Mouse (Mus musculus) stomach, embryonic 15.5 days (tissue): ENCODE data around the gene Ntm. TPM values are rescaled to one million over a fixed set of nuclear protein-coding genes. Genes with fewer than 3 reads are reported as not detected.

Experiments used
- ATAC-seq: fragments of 200-750 bp; cut with Nextera tagmentation; 2 replicates; pipeline ENCODE4 v1.8.0; 2017; ENCODE audit warnings: low read depth, moderate number of reproducible peaks, moderate TSS enrichment; ENCODE audit not compliant: insufficient read depth, low FRiP score
- H3K27ac ChIP-seq: fragments of 300-500 bp; sonication (generic); 2 replicates; pipeline ENCODE4 v1.5.1; 2015; ENCODE audit warnings: mild to moderate bottlenecking, inconsistent platforms
- H3K27me3 ChIP-seq: fragments of 300-500 bp; sonication (generic); replicated peaks from 2 replicates; pipeline ENCODE4 v1.6.1; 2015; ENCODE audit warnings: inconsistent platforms
- H3K36me3 ChIP-seq: fragments of 300-500 bp; sonication (generic); 2 replicates; pipeline ENCODE4 v1.6.1; 2015; ENCODE audit warnings: inconsistent platforms
- H3K4me1 ChIP-seq: fragments of 300-500 bp; sonication (generic); 2 replicates; pipeline ENCODE4 v1.6.1; 2015; ENCODE audit warnings: inconsistent platforms
- H3K4me2 ChIP-seq: fragments of 300-500 bp; sonication (generic); 2 replicates; pipeline ENCODE4 v1.6.1; 2015; ENCODE audit warnings: mild to moderate bottlenecking, inconsistent platforms
- H3K4me3 ChIP-seq: fragments of 300-500 bp; sonication (generic); replicated peaks from 2 replicates; pipeline ENCODE4 v1.5.1; 2015; ENCODE audit warnings: inconsistent platforms
- H3K9ac ChIP-seq: fragments of 300-500 bp; sonication (generic); 2 replicates; pipeline ENCODE4 v1.6.1; 2015; ENCODE audit warnings: inconsistent platforms
- H3K9me3 ChIP-seq: fragments of 300-500 bp; sonication (generic); 2 replicates; pipeline ENCODE4 v1.6.1; 2016; ENCODE audit warnings: inconsistent platforms
- WGBS: fragments of 180-500 bp; shearing (Covaris S2); methylation state at CpG from one replicate; pipeline ENCODE4 v1.1.7; 2015; 5-methylcytosine and 5-hydroxymethylcytosine counted together
- polyA plus RNA-seq: library from polyadenylated mRNA; unstranded; fragments of >200 nt; fragmentation: Nextera tagmentation; extraction: Ambion mirVana; gene quantifications from 2 replicates; pipeline ENCODE4 v1.2.1, GENCODE M21; 2015

Ntm gene
- polyA plus RNA-seq, 1 experiment from 2014 or later = 14.5 TPM

- Histone ChIP-seq H3K9ac (no peak overlapping the region), H3K4me3 (no peak overlapping the region), H3K9me3 (no peaks in the 10 kb centered on the region), H3K27ac (no peak overlapping the region), H3K4me1 (no peaks in the 10 kb centered on the region), H3K4me2 (no peak overlapping the region), H3K36me3 (no peaks in the 10 kb centered on the region), H3K27me3 (no peaks in the 10 kb centered on the region)
- 72% methylated on average over 3 of the region's 3 CpGs for WGBS
- ATAC-seq = no peak
Observed at GRCm38 (mm10) chr9:29877583-29877982, 85.4 kb downstream of the Ntm start.

DNA sequence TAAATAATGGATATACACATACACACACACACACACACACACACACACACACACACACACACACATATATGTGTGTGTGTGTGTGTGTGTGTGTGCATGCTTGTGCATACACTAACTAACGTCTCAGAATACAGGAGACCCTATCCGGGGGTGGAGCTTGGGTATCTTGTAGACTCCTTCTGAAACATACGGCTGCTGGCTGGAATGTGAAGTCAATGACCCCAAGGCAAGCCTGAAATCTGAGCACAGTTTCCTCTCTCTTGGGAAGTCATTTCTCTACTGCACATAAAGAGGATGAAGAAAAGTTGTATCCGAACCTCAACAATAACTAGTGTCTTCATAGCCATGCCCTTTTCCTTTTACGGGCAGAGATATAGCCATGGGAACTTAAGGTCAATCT is 95.2 kb downstream of the Ntm start:
- Histone ChIP-seq H3K4me2 (no peak overlapping the region), H3K27me3 (no peaks in the 10 kb centered on the region), H3K9me3 (no peaks in the 10 kb centered on the region), H3K36me3 (no peaks in the 10 kb centered on the region), H3K4me3 (no peak overlapping the region), H3K27ac (no peak overlapping the region), H3K4me1 (no peaks in the 10 kb centered on the region), H3K9ac (no peak overlapping the region)
- 52% methylated on average over 5 of the region's 5 CpGs for WGBS
- no peak for ATAC-seq

DNA sequence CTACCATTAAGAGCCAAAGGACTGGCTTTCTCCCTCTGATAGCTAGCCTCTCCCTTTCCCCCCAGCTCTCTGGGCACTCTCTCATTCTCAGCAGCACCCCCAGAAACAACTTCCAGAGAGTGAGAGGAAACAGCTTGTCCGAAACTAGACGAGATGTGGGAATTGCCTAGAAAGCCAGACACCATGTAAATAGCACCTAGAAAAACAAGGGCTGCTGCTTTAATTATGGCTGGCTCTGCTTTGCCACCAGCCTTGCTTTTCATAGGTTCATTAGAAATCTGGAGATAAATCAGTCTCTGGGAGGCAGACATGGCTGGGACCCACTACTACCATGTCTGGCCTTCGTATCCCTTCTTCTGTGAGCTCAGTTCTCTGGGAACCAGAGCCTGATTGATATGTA is 96.1 kb downstream of the Ntm start:
- H3K4me2 ChIP-seq = no peak overlapping the region
- H3K9ac ChIP-seq = no peak overlapping the region
- H3K27ac ChIP-seq = no peak overlapping the region
- 49% methylated on average over 3 of the region's 3 CpGs for WGBS
- no peaks in the 10 kb centered on the region for H3K27me3 ChIP-seq
- no peak overlapping the region for H3K4me3 ChIP-seq
- H3K4me1 ChIP-seq = no peaks in the 10 kb centered on the region
- H3K9me3 ChIP-seq = no peaks in the 10 kb centered on the region
- no peak for ATAC-seq
- no peaks in the 10 kb centered on the region for H3K36me3 ChIP-seq

DNA sequence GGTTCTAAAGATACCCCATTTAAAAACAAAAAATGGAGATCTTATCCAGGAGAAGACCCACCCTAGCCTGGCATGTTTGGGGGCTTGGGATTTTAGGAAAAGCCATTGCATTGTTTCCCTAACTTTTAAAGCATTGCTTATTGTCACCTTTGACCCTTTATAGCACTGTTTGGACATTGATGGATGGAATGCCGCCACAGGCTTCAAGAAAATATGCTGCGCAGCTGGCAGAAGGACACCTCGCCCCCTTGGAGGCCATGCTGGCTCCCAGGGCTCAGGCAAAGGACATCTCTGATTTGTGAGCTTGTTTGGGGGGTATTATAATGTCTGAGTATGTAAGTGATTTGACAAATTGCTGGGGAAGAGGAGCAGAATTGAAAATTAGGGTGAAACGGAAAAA is 96.8 kb downstream of the Ntm start:
- ATAC-seq = no peak
- Histone ChIP-seq H3K27me3 (no peaks in the 10 kb centered on the region), H3K4me1 (no peaks in the 10 kb centered on the region), H3K27ac (no peak overlapping the region), H3K4me2 (no peak overlapping the region), H3K9me3 (no peaks in the 10 kb centered on the region), H3K9ac (no peak overlapping the region), H3K36me3 (no peaks in the 10 kb centered on the region), H3K4me3 (no peak overlapping the region)
- WGBS = 43% methylated on average over 4 of the region's 4 CpGs

DNA sequence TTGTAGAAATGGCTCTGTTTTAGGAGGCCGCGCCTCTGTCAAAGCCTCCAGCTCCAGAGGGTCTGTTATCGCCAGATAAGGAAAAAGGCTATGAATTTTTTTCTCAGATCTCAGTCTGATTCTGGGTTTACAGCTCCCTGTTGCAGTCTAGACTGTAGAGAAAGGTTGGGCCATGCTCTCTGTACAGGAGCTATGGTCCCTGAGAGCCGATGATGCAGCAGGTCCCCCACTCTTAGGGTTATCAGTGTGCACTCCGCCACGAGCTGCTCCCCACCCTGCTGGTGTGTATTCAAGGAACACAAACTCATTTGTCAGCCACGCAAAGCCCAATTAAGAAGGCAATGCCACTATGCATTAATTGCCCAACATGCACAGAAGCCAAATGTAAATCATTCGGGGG is 97.4 kb downstream of the Ntm start:
- Histone ChIP-seq H3K4me2 (no peak overlapping the region), H3K9me3 (no peaks in the 10 kb centered on the region), H3K27ac (no peak overlapping the region), H3K36me3 (no peaks in the 10 kb centered on the region), H3K4me3 (no peak overlapping the region), H3K4me1 (no peaks in the 10 kb centered on the region), H3K9ac (no peak overlapping the region), H3K27me3 (no peaks in the 10 kb centered on the region)
- ATAC-seq = no peak
- 58% methylated on average over 8 of the region's 8 CpGs for WGBS

GRCm38 (mm10) chr9:29864886-29865285 is 98.1 kb downstream of the Ntm start:
- ATAC-seq = no peak
- WGBS = 39% methylated on average over 1 of the region's 1 CpGs
- Histone ChIP-seq H3K36me3 (no peaks in the 10 kb centered on the region), H3K4me2 (no peak overlapping the region), H3K27ac (no peak overlapping the region), H3K9ac (no peak overlapping the region), H3K4me3 (no peak overlapping the region), H3K27me3 (no peaks in the 10 kb centered on the region), H3K9me3 (no peaks in the 10 kb centered on the region), H3K4me1 (no peaks in the 10 kb centered on the region)

DNA sequence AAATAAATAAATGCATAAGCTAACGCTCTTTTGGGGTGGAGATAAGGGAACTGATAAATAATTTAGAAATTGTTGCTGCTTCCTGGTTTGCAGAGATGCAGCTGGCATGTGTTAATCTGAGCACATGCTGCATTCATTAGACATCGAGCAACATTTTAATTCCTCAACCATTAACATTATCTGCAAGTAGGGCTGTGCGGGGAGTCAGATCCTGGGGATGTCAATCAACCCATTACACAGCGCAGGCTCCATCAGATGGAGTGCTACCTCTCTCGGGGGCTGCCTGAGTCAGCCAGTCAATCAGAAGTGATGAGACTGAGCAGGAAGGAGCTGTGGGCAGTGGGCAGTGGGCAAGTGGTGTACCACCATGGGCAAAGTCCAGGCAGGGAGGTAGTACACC is 100.5 kb downstream of the Ntm start:
- H3K27me3 ChIP-seq = no peaks in the 10 kb centered on the region
- WGBS = 61% methylated on average over 5 of the region's 5 CpGs
- no peak for ATAC-seq
- no peak overlapping the region for H3K9ac ChIP-seq
- no peak overlapping the region for H3K27ac ChIP-seq
- H3K4me3 ChIP-seq = no peak overlapping the region
- no peaks in the 10 kb centered on the region for H3K4me1 ChIP-seq
- no peaks in the 10 kb centered on the region for H3K9me3 ChIP-seq
- no peak overlapping the region for H3K4me2 ChIP-seq
- no peaks in the 10 kb centered on the region for H3K36me3 ChIP-seq

- WGBS = 83% methylated on average over 6 of the region's 6 CpGs
Observed at GRCm38 (mm10) chr9:29859256-29860048, 103.5 kb downstream of the Ntm start.

GRCm38 (mm10) chr9:29848735-29849455 is 114.0 kb downstream of the Ntm start:
- Histone ChIP-seq H3K27ac (no peak overlapping the region), H3K4me2 (no peak overlapping the region), H3K9me3 (no peaks in the 10 kb centered on the region), H3K4me3 (no peak overlapping the region), H3K27me3 (no peaks in the 10 kb centered on the region), H3K4me1 (no peaks in the 10 kb centered on the region), H3K9ac (no peak overlapping the region), H3K36me3 (no peaks in the 10 kb centered on the region)
- no peak for ATAC-seq
- 49% methylated on average over 8 of the region's 8 CpGs for WGBS

More at GRCm38 (mm10) chr9:29859256-29860048, 103.5 kb downstream of the Ntm start:
- Histone ChIP-seq H3K9ac (no peak overlapping the region), H3K9me3 (no peaks in the 10 kb centered on the region), H3K4me1 (no peaks in the 10 kb centered on the region), H3K27me3 (no peaks in the 10 kb centered on the region), H3K4me2 (no peak overlapping the region), H3K4me3 (no peak overlapping the region), H3K36me3 (no peaks in the 10 kb centered on the region), H3K27ac (no peak overlapping the region)
- ATAC-seq = no peak

DNA sequence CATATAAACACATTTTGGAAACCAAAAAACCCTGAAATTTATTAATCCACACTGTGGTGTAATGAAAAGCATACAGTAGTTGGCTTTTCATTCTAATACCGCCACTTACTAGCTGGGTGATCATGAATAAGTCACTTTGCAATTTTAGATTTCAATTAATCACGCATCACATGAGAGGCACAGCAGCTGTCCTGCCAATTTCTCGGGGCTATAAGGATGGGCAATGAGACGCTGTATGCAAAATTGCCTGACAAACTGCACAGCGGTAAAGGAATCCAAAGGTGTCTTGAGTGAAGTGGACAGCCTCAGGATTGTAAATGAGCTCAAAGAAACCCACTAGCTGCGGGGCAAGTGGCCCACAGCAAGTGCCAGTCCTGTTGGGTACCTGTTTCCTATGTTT is 125.6 kb downstream of the Ntm start:
- H3K4me1 ChIP-seq = no peaks in the 10 kb centered on the region
- H3K9me3 ChIP-seq = no peaks in the 10 kb centered on the region
- no peak overlapping the region for H3K9ac ChIP-seq
- H3K4me3 ChIP-seq = no peak overlapping the region
- WGBS = 80% methylated on average over 6 of the region's 6 CpGs
- no peak overlapping the region for H3K4me2 ChIP-seq
- H3K27me3 ChIP-seq = no peaks in the 10 kb centered on the region
- ATAC-seq = no peak
- no peaks in the 10 kb centered on the region for H3K36me3 ChIP-seq
- no peak overlapping the region for H3K27ac ChIP-seq

DNA sequence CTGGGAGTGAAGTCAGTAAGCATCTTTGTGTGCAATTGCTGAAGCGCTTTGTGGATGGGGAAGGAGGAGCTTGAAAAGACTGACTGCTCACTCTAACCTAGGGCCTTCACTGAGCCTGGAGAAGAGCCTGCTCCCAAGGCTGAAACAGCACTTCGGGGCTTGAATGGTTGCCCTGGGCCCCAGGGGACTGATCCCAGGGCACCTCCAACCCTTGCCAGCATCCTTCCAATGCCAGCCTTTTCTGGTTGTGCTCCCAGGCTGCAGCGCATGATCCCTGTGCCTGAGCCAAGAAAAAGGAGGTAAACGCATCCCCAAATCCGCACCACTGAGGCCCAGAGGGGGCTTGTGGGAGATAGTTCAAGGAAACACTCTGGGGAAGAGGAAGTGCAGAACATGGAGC is 128.0 kb downstream of the Ntm start:
- H3K4me2 ChIP-seq = no peak overlapping the region
- H3K36me3 ChIP-seq = no peaks in the 10 kb centered on the region
- no peak overlapping the region for H3K4me3 ChIP-seq
- no peak overlapping the region for H3K27ac ChIP-seq
- 77% methylated on average over 5 of the region's 5 CpGs for WGBS
- H3K9ac ChIP-seq = no peak overlapping the region
- no peaks in the 10 kb centered on the region for H3K27me3 ChIP-seq
- no peak for ATAC-seq
- no peaks in the 10 kb centered on the region for H3K9me3 ChIP-seq
- H3K4me1 ChIP-seq = no peaks in the 10 kb centered on the region

DNA sequence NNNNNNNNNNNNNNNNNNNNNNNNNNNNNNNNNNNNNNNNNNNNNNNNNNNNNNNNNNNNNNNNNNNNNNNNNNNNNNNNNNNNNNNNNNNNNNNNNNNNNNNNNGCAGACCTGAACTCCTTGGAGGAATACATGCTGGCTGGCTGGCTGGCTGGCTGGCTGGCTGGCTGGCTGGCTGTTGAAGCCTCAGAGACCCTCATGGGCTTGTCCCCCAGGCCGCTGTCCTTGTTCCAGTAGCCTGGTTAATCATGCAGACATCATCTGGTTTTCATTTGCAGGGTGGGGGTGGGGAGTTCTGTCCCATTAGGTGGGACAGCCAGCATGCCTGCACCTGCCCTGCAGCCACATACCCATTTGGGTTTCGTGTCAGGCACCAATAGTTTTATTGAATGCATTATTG is 129.2 kb downstream of the Ntm start:
- Histone ChIP-seq H3K36me3 (no peaks in the 10 kb centered on the region), H3K27ac (no peak overlapping the region), H3K9ac (no peak overlapping the region), H3K9me3 (no peaks in the 10 kb centered on the region), H3K4me1 (no peaks in the 10 kb centered on the region), H3K4me2 (no peak overlapping the region), H3K27me3 (no peaks in the 10 kb centered on the region), H3K4me3 (no peak overlapping the region)
- no peak for ATAC-seq
- WGBS = 60% methylated on average over 2 of the region's 2 CpGs
